Mouse (Mus musculus): ENCODE measurements around the gene Gm20388.
A peak's percentile ranks its signal among the peaks of the same experiment; 100 is the strongest.

Gm20388 gene

DNA sequence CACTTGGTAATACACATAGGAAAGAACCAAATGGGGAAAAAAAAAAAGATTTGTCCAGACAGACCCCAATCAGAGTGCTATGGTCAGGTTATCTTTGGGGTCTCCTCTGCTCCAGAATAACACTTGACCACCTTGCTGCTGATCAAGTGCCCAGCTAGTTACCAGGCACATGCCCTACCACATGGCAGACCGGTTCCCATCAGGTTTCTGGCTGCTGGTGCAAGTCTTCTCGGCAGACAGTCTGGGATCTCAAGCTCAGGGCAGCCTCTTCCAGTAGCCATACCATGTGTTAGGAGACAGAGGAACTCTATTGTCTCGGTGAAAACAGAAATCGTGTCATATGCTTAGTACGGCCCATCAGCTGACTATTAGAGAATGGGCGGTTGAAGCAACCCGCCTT is 3916.1 kb downstream of the Gm20388 start:
- no peak for DNase-seq (ENCODE audit: low spot score)

DNA sequence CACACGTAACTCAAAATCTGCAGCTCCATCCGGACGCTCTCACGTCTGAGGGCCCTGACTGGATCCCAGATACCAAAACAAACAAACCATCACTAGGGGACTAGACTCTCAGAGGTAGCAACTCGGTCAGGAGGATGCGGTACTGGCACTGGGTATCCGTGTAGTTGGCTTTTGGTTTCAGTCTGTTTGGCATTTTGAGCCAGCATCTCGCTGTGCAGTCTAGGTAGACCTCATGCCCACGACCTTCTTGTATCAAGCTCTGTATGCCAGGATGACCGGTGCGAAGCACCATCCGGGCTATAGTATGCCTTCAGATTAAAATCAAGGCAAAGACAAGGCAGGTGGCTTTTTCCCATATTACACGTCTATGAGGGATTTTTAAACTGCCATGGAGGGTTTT is 3916.9 kb downstream of the Gm20388 start:
- no peak for DNase-seq (ENCODE audit: low spot score)

DNA sequence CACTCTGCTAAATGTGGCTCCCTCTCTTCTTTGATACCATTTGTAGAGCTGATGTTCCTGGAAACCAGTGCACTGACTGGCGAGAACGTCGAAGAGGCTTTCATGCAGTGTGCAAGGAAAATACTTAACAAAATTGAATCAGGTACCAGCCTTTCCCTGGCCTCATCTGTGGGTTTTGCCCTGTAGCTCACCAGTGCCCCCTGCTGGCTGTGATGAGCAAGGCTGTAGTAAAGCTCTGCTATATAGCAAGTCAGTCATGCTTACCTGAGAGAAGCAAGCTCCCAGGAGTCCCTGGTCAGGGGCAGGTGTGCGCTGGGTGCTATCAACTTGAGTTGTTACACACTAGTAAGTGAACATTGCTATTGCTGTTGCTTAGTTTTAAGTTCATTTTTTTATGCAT is 3922.1 kb downstream of the Gm20388 start:
- peak; percentile 73 for DNase-seq (ENCODE audit: low spot score)

DNA sequence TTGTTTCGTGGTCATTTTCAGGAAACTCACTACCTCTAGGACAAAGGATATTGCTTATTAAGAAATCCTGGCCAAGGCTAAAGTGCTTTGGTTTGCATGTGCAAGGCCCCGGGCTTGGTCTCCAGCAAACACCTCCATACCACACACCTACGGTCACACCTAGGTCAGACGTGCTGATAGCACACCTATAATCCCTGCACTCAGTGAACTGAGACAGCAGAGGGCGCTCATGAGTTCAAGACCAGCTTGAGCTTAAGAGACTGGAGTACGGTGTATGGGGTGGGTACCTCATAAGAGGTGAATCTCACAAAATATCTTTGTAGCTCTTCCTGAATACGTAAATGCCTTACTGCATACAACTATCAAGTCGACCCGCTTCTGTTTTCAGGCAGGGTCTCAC is 3924.8 kb downstream of the Gm20388 start:
- peak; percentile 54 for DNase-seq (ENCODE audit: low spot score)

- no peak for DNase-seq (ENCODE audit: low spot score)
These were observed 3925.7 kb downstream of the Gm20388 start for GRCm38 (mm10) chr8:123836354-123836753.

DNA sequence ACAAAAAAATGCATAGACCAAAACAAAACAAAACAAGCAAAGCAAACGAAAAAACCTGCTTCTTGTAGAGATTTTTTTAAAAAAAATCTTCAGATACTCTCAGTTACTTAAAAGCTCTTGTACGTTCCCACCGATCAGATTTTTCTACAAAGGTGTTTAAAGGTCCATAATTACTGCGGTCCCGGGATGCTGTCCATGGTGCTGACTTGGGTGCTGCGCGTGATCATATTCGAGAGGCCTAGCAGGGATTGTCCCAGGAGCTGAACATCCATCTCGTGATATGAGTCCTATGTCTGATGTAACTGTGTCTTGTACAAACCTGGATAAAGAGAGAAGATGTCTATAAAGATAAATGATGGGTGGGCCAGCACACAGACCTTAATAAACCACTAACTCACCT is 3927.9 kb downstream of the Gm20388 start:
- no peak for DNase-seq (ENCODE audit: low spot score)

- no peak for DNase-seq (ENCODE audit: low spot score)
These were observed 3930.1 kb downstream of the Gm20388 start for GRCm38 (mm10) chr8:123840578-123841345.

DNA sequence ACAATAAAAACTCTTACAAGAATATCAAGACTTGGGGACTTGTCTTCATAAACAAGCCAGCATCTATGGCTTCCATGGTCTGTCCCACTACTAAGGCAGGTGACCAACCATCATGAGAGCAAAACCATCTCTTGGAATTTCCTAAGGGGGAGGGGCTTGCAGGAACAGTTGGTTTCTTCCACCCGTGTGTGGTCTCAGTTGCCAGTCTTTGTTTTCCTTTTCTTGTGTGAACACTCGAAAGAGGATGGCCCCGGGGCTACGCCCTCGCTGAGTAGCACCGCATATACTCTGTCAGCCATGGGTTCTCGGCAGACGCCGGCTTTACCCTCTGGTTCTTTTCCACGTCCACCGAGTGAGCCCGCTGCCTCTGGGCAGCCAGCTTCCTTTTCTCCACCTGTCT is 3931.4 kb downstream of the Gm20388 start:
- no peak for DNase-seq (ENCODE audit: low spot score)

GRCm38 (mm10) chr8:123844341-123844740 is 3933.7 kb downstream of the Gm20388 start:
- DNase-seq (ENCODE audit: low spot score): no peak

DNA sequence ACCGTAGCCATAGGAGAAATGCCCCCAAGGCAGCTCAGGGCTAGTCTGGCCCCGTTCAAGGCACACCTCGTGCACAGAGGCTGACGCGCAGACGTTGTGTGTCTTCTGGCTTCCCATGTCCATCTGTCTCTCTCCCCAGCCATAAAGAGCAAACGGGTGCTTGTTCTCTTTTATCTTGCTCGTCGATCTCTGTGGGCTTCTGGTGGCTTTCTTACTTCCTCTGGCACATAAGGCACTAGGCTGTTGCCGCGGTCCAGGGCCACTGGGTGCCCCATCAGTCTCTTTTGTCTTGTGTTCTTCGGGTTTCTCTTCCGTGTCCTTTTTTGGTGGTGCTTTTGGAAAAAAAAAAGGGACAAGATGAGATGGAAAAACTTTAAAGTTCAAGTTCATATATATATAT is 3934.5 kb downstream of the Gm20388 start:
- no peak for DNase-seq (ENCODE audit: low spot score)

DNA sequence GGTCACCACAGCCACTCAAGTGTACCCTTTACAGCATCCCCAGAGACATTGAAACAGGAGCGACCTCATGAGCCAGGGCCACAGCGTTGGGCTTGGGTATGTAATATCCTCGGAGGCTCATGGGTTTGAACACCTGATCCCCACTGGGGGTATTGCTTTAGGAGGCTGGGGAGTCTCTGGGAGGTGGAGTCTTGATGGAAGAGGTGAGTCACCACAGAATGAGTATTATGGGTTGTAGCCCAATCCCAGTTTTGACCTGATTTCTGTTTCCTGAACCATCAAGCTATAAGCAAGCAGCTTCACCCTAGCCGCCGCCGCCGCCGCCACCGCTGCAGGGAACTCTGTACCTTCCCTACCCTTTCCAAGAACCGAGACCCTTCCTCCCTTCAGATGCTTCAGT is 3935.3 kb downstream of the Gm20388 start:
- DNase-seq (ENCODE audit: low spot score): no peak

GRCm38 (mm10) chr8:123846509-123846908 is 3935.9 kb downstream of the Gm20388 start:
- no peak for DNase-seq (ENCODE audit: low spot score)

- DNase-seq (ENCODE audit: low spot score): no peak
These were observed 3936.9 kb downstream of the Gm20388 start for GRCm38 (mm10) chr8:123847546-123847945.

GRCm38 (mm10) chr8:123849352-123849751 is 3938.7 kb downstream of the Gm20388 start:
- no peak for DNase-seq (ENCODE audit: low spot score)

DNA sequence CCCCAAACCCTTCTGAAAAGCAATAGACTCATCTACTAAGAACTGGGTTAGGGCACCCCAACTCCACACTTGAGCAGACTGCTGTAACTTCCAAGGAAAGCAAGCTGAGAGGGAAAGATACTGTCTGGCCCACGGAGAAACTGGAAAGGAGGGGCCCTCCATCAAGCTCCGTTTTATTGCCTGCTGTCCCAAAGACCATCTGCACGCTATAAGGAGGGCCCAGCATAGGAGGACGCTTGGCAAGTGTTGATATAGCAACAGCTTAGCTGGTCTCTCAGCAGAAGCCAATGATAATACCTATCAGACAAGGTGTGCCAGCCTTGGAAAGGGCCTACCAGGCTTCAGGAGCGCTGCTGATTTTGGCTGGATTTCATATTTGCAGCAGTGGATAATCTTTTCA is 3940.9 kb downstream of the Gm20388 start:
- no peak for DNase-seq (ENCODE audit: low spot score)

DNA sequence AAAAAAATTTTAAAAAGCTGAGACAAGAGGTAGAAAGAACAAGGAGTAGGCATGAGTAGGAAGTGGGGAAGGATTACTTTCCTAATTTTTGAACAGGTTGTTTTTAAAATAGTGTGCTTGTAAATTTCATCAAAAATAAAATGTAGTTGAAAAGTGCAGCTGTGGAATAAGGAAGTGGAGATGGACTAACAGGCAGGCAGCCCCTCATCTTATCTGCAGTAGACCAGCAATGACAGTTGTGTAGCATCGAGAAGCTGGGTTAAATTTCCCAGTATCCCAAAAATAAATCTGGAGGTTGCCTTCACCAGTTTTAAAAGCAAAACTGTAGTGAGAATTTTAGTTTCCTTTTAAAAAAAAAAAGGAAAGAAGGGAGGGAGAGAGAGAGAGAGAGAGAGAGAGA is 3943.6 kb downstream of the Gm20388 start:
- DNase-seq (ENCODE audit: low spot score): no peak

- DNase-seq (ENCODE audit: low spot score): no peak
These were observed 3944.3 kb downstream of the Gm20388 start for GRCm38 (mm10) chr8:123854733-123855475.

DNA sequence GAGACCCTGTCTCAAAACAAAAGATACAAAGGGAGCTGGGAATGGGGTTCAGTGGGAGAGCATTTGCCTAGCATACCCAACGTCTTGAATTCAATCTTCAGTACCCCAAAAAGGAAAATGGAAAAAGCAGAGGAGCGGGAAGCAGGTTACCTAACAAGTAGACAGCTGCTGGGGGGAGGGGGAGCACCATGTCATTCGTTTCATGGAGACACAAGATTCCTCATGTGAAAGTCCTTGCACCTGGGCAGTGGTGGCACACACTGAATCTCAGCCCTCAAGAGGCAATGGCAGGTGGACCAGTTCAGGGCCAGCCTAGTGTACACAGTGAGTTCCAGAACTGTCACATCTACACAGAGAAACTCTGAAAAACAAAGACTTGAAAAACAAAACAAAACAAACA is 3946.7 kb downstream of the Gm20388 start:
- DNase-seq (ENCODE audit: low spot score): no peak

DNA sequence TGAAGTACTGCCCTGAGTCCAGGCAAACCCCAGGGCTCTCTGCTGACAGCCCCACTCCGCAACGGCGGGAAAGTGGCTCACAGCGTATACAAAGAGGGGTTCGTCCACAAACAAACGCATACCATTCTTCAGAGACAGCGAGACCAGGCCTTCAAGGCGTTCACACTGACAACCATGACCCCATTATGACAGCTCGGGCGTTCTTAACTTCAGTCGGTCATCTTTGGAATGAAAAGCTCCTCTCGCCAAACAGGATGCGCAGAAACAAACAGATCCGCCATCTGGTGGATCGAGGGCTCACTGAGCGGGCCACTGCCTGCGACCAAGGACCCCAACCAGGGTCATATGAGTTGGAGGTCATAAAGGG is 3947.9 kb downstream of the Gm20388 start:
- DNase-seq (ENCODE audit: low spot score): peak; percentile 6

GRCm38 (mm10) chr8:123858941-123859647 is 3948.5 kb downstream of the Gm20388 start:
- DNase-seq (ENCODE audit: low spot score): peak; percentile 89

- peak; percentile 37 for DNase-seq (ENCODE audit: low spot score)
These were observed 3949.1 kb downstream of the Gm20388 start, which contains the start of gene Ccsap for GRCm38 (mm10) chr8:123859648-123860259. Ccsap (minus strand) TSS chr8:123860209.

DNA sequence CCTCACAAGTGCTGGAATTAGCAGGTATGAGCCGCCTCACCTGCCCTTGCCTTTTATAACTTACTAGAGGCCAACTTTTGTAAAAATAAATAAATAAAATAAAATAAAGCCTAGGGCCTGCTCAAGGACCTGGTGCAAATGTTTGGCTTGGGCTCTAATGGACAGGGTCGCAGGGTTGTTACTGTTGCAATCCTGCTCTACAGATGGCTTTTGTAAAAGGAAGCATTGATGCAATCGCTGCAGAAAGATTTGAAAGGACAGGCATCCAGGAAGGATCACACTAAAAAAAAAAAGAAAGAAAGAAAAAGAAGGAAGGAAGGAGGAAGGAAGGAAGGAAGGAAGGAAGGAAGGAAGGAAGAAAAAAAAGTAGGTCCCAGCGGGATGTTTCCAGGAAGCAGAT is 3949.7 kb downstream of the Gm20388 start:
- DNase-seq (ENCODE audit: low spot score): no peak

All from urinary bladder, postnatal 25 days (tissue).